Mouse (Mus musculus): Measurements from ENCODE around the gene Exoc6b. TPM values are rescaled to one million over a fixed set of nuclear protein-coding genes. Genes with fewer than 3 reads are reported as not detected.

Gene Exoc6b
- polyA plus RNA-seq, 1 experiment from 2014 or later: 11.7 TPM

GRCm38 (mm10) chr6:84713171-84713570 lies 356.1 kb downstream of the Exoc6b start:
- 88% methylated on average over 11 of the region's 11 CpGs for WGBS
- Histone ChIP-seq H3K4me2 (replicated peaks; ENCODE audit: low read depth) (no peak overlapping the region), H3K27ac (replicated peaks) (no peak overlapping the region), H3K4me3 (ENCODE audit: low read depth, low read length) (no peak overlapping the region), H3K27me3 (ENCODE audit: control insufficient read depth, insufficient read depth, low read length) (no peaks in the 10 kb centered on the region), H3K36me3 (ENCODE audit: control insufficient read depth, insufficient read depth, low read length) (no peaks in the 10 kb centered on the region), H3K4me1 (replicated peaks; ENCODE audit: control insufficient read depth, insufficient read depth) (no peaks in the 10 kb centered on the region), H3K9me3 (ENCODE audit: control insufficient read depth, low read length) (no peaks in the 10 kb centered on the region), H3K9ac (ENCODE audit: low read length) (no peak overlapping the region)
- no peak for DNase-seq (ENCODE audit: low spot score)
- no peak for ATAC-seq (ENCODE audit: low FRiP score, low TSS enrichment)
- TF ChIP-seq CTCF (IDR thresholded peaks at IDR 0.05; ENCODE audit: low read depth) (no peak), EP300 (optimal IDR thresholded peaks at IDR 0.05) (no peak)

GRCm38 (mm10) chr6:84710831-84711230 lies 358.5 kb downstream of the Exoc6b start:
- no peaks in the 10 kb centered on the region for H3K36me3 ChIP-seq (ENCODE audit: control insufficient read depth, insufficient read depth, low read length)
- ATAC-seq (ENCODE audit: low FRiP score, low TSS enrichment) (no peak), DNase-seq (ENCODE audit: low spot score) (no peak)
- H3K27me3 ChIP-seq (ENCODE audit: control insufficient read depth, insufficient read depth, low read length): no peaks in the 10 kb centered on the region
- no peaks in the 10 kb centered on the region for H3K4me1 ChIP-seq (replicated peaks; ENCODE audit: control insufficient read depth, insufficient read depth)
- H3K9me3 ChIP-seq (ENCODE audit: control insufficient read depth, low read length): no peaks in the 10 kb centered on the region
- no peak overlapping the region for H3K4me2 ChIP-seq (replicated peaks; ENCODE audit: low read depth)
- 66% methylated on average over 6 of the region's 6 CpGs for WGBS
- H3K4me3 ChIP-seq (ENCODE audit: low read depth, low read length): no peak overlapping the region
- H3K9ac ChIP-seq (ENCODE audit: low read length): no peak overlapping the region
- no peak overlapping the region for H3K27ac ChIP-seq (replicated peaks)
- TF ChIP-seq CTCF (IDR thresholded peaks at IDR 0.05; ENCODE audit: low read depth): no peak
- TF ChIP-seq EP300 (optimal IDR thresholded peaks at IDR 0.05): no peak

GRCm38 (mm10) chr6:84708631-84709030 lies 360.7 kb downstream of the Exoc6b start:
- Histone ChIP-seq H3K4me1 (replicated peaks; ENCODE audit: control insufficient read depth, insufficient read depth) (no peaks in the 10 kb centered on the region), H3K9me3 (ENCODE audit: control insufficient read depth, low read length) (no peaks in the 10 kb centered on the region), H3K27me3 (ENCODE audit: control insufficient read depth, insufficient read depth, low read length) (no peaks in the 10 kb centered on the region), H3K27ac (replicated peaks) (no peak overlapping the region), H3K36me3 (ENCODE audit: control insufficient read depth, insufficient read depth, low read length) (no peaks in the 10 kb centered on the region), H3K4me3 (ENCODE audit: low read depth, low read length) (no peak overlapping the region), H3K9ac (ENCODE audit: low read length) (no peak overlapping the region), H3K4me2 (replicated peaks; ENCODE audit: low read depth) (no peak overlapping the region)
- no peak for TF ChIP-seq CTCF (IDR thresholded peaks at IDR 0.05; ENCODE audit: low read depth)
- TF ChIP-seq EP300 (optimal IDR thresholded peaks at IDR 0.05): no peak
- WGBS: 46% methylated on average over 4 of the region's 4 CpGs
- ATAC-seq (ENCODE audit: low FRiP score, low TSS enrichment): no peak
- no peak for DNase-seq (ENCODE audit: low spot score)

DNA sequence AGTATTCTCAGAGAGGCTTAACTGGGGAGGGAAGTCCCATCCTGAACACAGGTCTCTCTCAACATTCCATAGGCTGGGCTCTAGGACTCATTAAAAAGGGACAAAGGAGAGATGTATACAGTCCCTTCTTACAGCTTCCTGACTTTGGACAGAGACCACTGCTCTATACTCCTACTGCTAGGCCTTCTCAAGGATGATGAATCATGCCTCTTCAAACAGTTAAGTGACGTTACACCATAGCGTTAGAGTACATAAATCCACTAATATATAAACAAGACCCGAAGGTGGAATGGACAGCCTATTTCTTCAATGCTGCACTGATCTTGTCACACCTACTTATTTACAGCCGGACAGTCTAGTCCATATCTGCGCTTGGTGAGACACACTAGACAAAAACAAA lies 369.7 kb downstream of the Exoc6b start:
- H3K4me3 ChIP-seq (ENCODE audit: low read depth, low read length): no peak overlapping the region
- no peaks in the 10 kb centered on the region for H3K36me3 ChIP-seq (ENCODE audit: control insufficient read depth, insufficient read depth, low read length)
- H3K27me3 ChIP-seq (ENCODE audit: control insufficient read depth, insufficient read depth, low read length): no peaks in the 10 kb centered on the region
- no peak overlapping the region for H3K9ac ChIP-seq (ENCODE audit: low read length)
- ATAC-seq (ENCODE audit: low FRiP score, low TSS enrichment) (no peak), DNase-seq (ENCODE audit: low spot score) (no peak)
- TF ChIP-seq EP300 (optimal IDR thresholded peaks at IDR 0.05) (no peak), CTCF (IDR thresholded peaks at IDR 0.05; ENCODE audit: low read depth) (no peak)
- 33% methylated on average over 5 of the region's 5 CpGs for WGBS
- peaks cover 5% of the 10 kb centered on the region for H3K4me1 ChIP-seq (replicated peaks; ENCODE audit: control insufficient read depth, insufficient read depth)
- H3K4me2 ChIP-seq (replicated peaks; ENCODE audit: low read depth): no peak overlapping the region
- no peak overlapping the region for H3K27ac ChIP-seq (replicated peaks)
- H3K9me3 ChIP-seq (ENCODE audit: control insufficient read depth, low read length): no peaks in the 10 kb centered on the region

- Histone ChIP-seq H3K27me3 (ENCODE audit: control insufficient read depth, insufficient read depth, low read length) (no peaks in the 10 kb centered on the region), H3K4me2 (replicated peaks; ENCODE audit: low read depth) (no peak overlapping the region), H3K36me3 (ENCODE audit: control insufficient read depth, insufficient read depth, low read length) (no peaks in the 10 kb centered on the region), H3K9ac (ENCODE audit: low read length) (no peak overlapping the region), H3K4me1 (replicated peaks; ENCODE audit: control insufficient read depth, insufficient read depth) (peaks cover 5% of the 10 kb centered on the region), H3K9me3 (ENCODE audit: control insufficient read depth, low read length) (no peaks in the 10 kb centered on the region), H3K4me3 (ENCODE audit: low read depth, low read length) (no peak overlapping the region), H3K27ac (replicated peaks) (no peak overlapping the region)
- TF ChIP-seq CTCF (IDR thresholded peaks at IDR 0.05; ENCODE audit: low read depth): no peak
- TF ChIP-seq EP300 (optimal IDR thresholded peaks at IDR 0.05): no peak
- WGBS: 11% methylated on average over 1 of the region's 1 CpGs
- DNase-seq (ENCODE audit: low spot score): no peak
- ATAC-seq (ENCODE audit: low FRiP score, low TSS enrichment): no peak
Observed at GRCm38 (mm10) chr6:84698288-84698673, 371.0 kb downstream of the Exoc6b start.

DNA sequence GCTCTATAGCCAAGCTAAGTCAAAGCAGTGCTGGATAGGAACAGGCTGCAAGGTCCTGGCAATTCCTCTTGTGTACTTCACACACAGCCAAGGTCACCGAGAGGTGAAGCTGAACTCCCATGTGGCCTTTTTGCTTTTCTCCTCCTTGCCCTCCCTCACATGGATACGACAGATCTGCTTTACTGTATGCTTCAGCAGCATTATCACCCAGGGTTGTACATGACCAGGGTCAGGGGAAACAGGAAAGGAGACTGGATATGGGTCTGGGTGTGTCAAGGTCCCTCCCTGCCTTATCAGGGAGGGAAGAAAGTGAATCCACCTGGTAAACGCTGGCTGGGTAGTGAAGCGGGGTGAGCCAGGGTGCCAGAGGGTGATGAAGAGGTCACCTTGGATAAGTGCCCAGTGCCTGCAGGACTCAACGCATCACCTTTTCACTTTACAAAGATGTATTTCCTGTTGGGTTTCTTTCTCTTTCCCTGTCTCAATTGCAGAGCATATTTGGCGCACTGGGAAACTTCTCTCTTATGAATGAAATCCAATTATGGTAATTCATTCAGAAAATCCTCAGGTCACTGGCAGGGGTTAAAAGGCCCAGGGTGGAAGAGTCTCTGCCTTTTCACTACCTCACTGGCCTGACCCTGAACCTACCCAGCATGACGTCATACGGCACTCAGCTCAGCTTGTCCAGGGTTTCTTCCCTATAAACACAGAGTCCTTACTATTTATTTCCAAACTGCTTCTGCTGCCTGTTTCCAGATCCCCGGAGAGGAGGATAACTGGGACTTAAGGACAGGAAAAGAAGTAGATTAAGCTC lies 371.6 kb downstream of the Exoc6b start:
- Histone ChIP-seq H3K4me1 (replicated peaks; ENCODE audit: control insufficient read depth, insufficient read depth) (peaks cover 5% of the 10 kb centered on the region), H3K4me3 (ENCODE audit: low read depth, low read length) (no peak overlapping the region), H3K27ac (replicated peaks) (peak overlapping the region; percentile 49; the same call in 1 of the 2 replicates), H3K9ac (ENCODE audit: low read length) (no peak overlapping the region), H3K9me3 (ENCODE audit: control insufficient read depth, low read length) (no peaks in the 10 kb centered on the region), H3K27me3 (ENCODE audit: control insufficient read depth, insufficient read depth, low read length) (no peaks in the 10 kb centered on the region), H3K36me3 (ENCODE audit: control insufficient read depth, insufficient read depth, low read length) (no peaks in the 10 kb centered on the region), H3K4me2 (replicated peaks; ENCODE audit: low read depth) (no peak overlapping the region)
- whole genome bisulfite sequencing: 11% methylated on average over 9 of the region's 9 CpGs
- DNase-seq (ENCODE audit: low spot score) (peak; percentile 62), ATAC-seq (ENCODE audit: low FRiP score, low TSS enrichment) (peak; percentile 93)
- TF ChIP-seq CTCF (IDR thresholded peaks at IDR 0.05; ENCODE audit: low read depth): no peak

Data from stomach, postnatal 0 days (tissue).